Mouse (Mus musculus): Measurements from ENCODE around the gene Myo18a. TPM values are rescaled to one million over a fixed set of nuclear protein-coding genes. Genes with fewer than 3 reads are reported as not detected.

Gene Myo18a
- polyA plus RNA-seq, 1 experiment from 2014 or later = 96.7 TPM

DNA sequence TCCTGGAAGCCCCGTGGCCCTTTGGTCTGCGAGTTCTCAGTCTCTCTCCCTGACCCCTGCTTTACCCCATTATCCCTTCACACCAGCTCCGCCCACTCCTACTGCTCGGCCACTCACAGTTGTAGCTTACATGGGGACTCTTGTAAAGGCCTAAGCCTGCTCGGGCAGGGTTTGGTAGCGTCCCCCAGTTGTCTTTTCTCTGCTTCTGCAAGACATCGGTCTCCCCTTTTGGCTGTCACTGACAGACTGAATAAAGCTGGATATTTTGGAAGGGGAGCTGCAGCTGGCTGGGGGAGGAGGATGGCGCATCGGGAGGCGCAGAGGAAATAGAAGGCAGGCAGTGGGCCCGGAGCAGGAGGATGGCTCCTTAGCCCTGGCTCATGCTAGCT is 113.7 kb downstream of the Myo18a start:
- Histone ChIP-seq H3K9ac (ENCODE audit: low read depth, low read length) (peak overlapping the region; percentile 23), H3K27ac (ENCODE audit: low read depth, low read length) (peak overlapping the region; percentile 86), H3K4me3 (ENCODE audit: low read depth, low read length) (no peak overlapping the region), H3K4me2 (peak overlapping the region; percentile 54), H3K36me3 (ENCODE audit: control insufficient read depth, insufficient read depth, low read length) (no peaks in the 10 kb centered on the region), H3K9me3 (replicated peaks; ENCODE audit: control insufficient read depth, low read length) (no peaks in the 10 kb centered on the region), H3K27me3 (ENCODE audit: control insufficient read depth, insufficient read depth, low read length) (no peaks in the 10 kb centered on the region), H3K4me1 (ENCODE audit: control insufficient read depth, insufficient read depth, low read length) (peaks cover 34% of the 10 kb centered on the region)
- ATAC-seq (replicated peaks; ENCODE audit: insufficient number of reproducible peaks, low FRiP score, low TSS enrichment) = peak; percentile 58; the same call in 1 of the 2 replicates
- 38% methylated on average over 11 of the region's 11 CpGs for WGBS (ENCODE audit: insufficient replicate concordance)

DNA sequence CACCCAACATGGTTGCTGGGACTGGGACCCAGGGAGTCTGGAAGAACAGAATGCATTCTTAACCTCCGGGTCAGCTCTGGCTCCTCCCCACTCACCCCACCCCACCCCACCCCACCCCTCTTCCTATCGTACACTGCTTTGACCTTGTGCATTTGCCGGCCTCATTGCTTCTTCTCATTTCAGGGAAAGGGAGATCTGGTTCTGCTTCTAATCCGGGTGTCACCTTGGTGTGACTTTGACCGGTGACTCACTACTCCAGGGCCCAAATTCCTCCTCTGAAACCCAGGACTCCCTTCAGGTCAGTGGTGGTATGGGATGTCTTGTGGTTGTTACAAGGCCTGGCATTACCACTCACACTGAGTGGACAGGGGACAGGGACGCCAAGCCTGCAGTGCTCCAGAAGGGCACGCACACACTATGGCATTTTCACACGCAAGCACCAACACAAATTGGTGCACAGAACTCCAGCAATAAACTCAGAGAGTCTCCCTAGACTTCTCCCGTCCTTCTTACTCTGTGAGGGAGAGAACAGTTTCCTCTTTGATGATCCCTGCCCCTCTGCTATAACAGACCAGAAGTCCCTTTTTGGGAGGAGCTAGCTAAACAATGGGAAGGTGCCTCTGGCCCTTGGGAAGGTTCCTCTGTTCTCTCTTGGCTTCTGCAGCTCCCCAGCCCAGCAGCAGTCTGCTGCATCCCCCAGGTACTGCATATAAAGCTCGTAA is 121.6 kb downstream of the Myo18a start:
- Histone ChIP-seq H3K36me3 (ENCODE audit: control insufficient read depth, insufficient read depth, low read length) (no peaks in the 10 kb centered on the region), H3K4me2 (peak overlapping the region; percentile 42), H3K4me1 (ENCODE audit: control insufficient read depth, insufficient read depth, low read length) (peaks cover 36% of the 10 kb centered on the region), H3K27ac (ENCODE audit: low read depth, low read length) (peak overlapping the region; percentile 77), H3K27me3 (ENCODE audit: control insufficient read depth, insufficient read depth, low read length) (no peaks in the 10 kb centered on the region), H3K9ac (ENCODE audit: low read depth, low read length) (peak overlapping the region; percentile 29; the same call in 1 of the 2 replicates), H3K4me3 (ENCODE audit: low read depth, low read length) (peak overlapping the region; percentile 6; the same call in 1 of the 2 replicates), H3K9me3 (replicated peaks; ENCODE audit: control insufficient read depth, low read length) (no peaks in the 10 kb centered on the region)
- ATAC-seq (replicated peaks; ENCODE audit: insufficient number of reproducible peaks, low FRiP score, low TSS enrichment) = peak; percentile 47
- 33% methylated on average over 10 of the region's 10 CpGs for WGBS (ENCODE audit: insufficient replicate concordance)

DNA sequence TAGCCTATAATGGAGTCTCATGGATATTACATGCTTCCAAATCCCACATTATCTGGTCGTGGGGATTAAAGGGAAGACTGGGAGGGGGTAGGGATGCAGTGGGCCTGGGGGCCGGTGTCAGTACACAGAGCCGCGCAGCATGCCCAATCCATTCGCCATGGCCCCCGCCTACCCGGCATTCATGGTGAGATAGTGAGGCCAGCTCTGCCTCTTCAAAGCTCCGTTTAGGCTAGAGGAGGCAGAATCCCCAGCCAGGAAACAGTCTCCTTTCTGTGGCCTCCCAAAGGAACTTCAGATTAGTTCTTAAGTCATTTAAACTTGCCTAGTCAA is 122.2 kb downstream of the Myo18a start:
- peak overlapping the region; percentile 6; the same call in 1 of the 2 replicates for H3K4me3 ChIP-seq (ENCODE audit: low read depth, low read length)

DNA sequence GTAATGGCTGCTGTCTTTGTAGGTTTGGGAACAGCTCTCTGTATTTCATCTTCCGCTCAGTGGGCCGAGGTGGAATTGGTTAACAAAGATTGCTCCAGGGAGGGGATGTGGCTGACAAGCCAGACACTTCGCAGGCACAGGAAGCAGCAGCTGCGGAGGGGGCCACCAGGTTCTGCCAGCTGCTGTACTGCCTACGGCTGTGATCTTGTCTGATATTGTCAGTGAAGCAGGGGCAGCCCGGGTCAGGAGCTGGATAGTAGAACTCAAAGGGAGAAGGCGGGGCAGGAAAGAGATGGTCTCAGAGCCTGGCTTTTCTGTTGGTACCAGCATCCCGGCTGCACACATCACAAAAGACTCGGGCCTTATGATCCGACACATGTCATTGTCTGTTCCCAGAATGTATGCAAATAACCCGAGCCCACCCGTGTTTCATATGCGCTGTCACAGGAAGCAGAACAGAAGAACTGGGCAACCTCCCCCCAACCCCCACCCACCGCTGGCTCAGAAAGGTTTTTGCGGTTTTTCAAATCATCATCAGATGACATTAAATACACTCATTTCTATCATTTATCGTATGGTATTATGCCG is 124.4 kb downstream of the Myo18a start:
- Histone ChIP-seq H3K9ac (ENCODE audit: low read depth, low read length) (no peak overlapping the region), H3K4me1 (ENCODE audit: control insufficient read depth, insufficient read depth, low read length) (peaks cover 36% of the 10 kb centered on the region), H3K36me3 (ENCODE audit: control insufficient read depth, insufficient read depth, low read length) (no peaks in the 10 kb centered on the region), H3K27me3 (ENCODE audit: control insufficient read depth, insufficient read depth, low read length) (no peaks in the 10 kb centered on the region), H3K4me3 (ENCODE audit: low read depth, low read length) (no peak overlapping the region), H3K4me2 (peak overlapping the region; percentile 46), H3K27ac (ENCODE audit: low read depth, low read length) (peak overlapping the region; percentile 41; the same call in 1 of the 2 replicates), H3K9me3 (replicated peaks; ENCODE audit: control insufficient read depth, low read length) (no peaks in the 10 kb centered on the region)
- WGBS (ENCODE audit: insufficient replicate concordance) = 41% methylated on average over 17 of the region's 17 CpGs
- ATAC-seq (replicated peaks; ENCODE audit: insufficient number of reproducible peaks, low FRiP score, low TSS enrichment) = no peak; the same call in 1 of the 2 replicates

More for the DNA sequence above, 122.2 kb downstream of the Myo18a start:
- Histone ChIP-seq H3K4me1 (ENCODE audit: control insufficient read depth, insufficient read depth, low read length) (peaks cover 36% of the 10 kb centered on the region), H3K4me2 (peak overlapping the region; percentile 42), H3K36me3 (ENCODE audit: control insufficient read depth, insufficient read depth, low read length) (no peaks in the 10 kb centered on the region), H3K27ac (ENCODE audit: low read depth, low read length) (peak overlapping the region; percentile 77), H3K9me3 (replicated peaks; ENCODE audit: control insufficient read depth, low read length) (no peaks in the 10 kb centered on the region), H3K27me3 (ENCODE audit: control insufficient read depth, insufficient read depth, low read length) (no peaks in the 10 kb centered on the region), H3K9ac (ENCODE audit: low read depth, low read length) (peak overlapping the region; percentile 34; the same call in 1 of the 2 replicates)
- ATAC-seq (replicated peaks; ENCODE audit: insufficient number of reproducible peaks, low FRiP score, low TSS enrichment) = no peak
- whole genome bisulfite sequencing (ENCODE audit: insufficient replicate concordance) = 37% methylated on average over 8 of the region's 8 CpGs

DNA sequence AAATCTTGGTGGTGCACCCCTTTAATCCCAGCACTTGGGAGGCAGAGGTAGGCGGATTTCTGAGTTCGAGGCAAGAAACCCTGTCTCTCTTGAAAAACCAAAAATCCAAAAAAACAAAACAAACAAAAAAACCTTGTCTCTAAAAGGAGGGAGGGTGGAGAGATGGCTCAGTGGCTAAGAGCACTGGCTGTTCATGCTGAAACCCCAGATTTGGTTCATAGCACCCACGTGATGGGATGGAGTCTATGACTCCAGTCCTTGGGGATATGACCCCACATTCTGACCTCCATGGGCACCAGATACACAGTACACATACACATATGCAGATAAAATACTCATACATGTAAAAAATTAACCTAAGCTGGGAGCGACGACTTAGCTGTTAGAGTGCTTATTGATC is 125.8 kb downstream of the Myo18a start:
- WGBS (ENCODE audit: insufficient replicate concordance) = 82% methylated on average over 5 of the region's 5 CpGs
- H3K4me2 ChIP-seq = no peak overlapping the region
- peaks cover 50% of the 10 kb centered on the region for H3K4me1 ChIP-seq (ENCODE audit: control insufficient read depth, insufficient read depth, low read length)
- H3K9me3 ChIP-seq (replicated peaks; ENCODE audit: control insufficient read depth, low read length) = no peaks in the 10 kb centered on the region
- no peaks in the 10 kb centered on the region for H3K36me3 ChIP-seq (ENCODE audit: control insufficient read depth, insufficient read depth, low read length)
- ATAC-seq (replicated peaks; ENCODE audit: insufficient number of reproducible peaks, low FRiP score, low TSS enrichment) = no peak
- H3K27me3 ChIP-seq (ENCODE audit: control insufficient read depth, insufficient read depth, low read length) = no peaks in the 10 kb centered on the region
- H3K9ac ChIP-seq (ENCODE audit: low read depth, low read length) = no peak overlapping the region
- H3K4me3 ChIP-seq (ENCODE audit: low read depth, low read length) = no peak overlapping the region
- H3K27ac ChIP-seq (ENCODE audit: low read depth, low read length) = no peak overlapping the region

DNA sequence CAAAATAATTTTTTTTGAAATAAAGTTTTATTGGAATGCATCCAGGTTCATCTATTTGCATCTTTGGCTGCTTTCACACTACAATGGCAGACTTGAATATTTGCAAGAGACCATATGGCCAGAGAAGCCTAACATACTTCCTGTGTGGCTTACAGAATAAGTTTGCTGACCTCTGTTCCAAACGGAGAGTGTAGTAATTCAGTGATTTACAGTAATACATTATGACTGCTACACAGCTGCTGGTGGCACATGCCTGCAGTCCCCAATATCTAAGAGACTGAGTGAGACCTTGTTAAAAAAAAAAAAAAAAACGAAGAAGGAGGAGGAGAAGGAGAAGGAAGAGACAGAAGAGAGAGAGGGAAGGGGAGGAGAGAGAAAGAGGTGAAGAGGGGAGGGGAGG is 126.4 kb downstream of the Myo18a start:
- no peaks in the 10 kb centered on the region for H3K9me3 ChIP-seq (replicated peaks; ENCODE audit: control insufficient read depth, low read length)
- H3K4me3 ChIP-seq (ENCODE audit: low read depth, low read length) = no peak overlapping the region
- H3K27me3 ChIP-seq (ENCODE audit: control insufficient read depth, insufficient read depth, low read length) = no peaks in the 10 kb centered on the region
- H3K36me3 ChIP-seq (ENCODE audit: control insufficient read depth, insufficient read depth, low read length) = no peaks in the 10 kb centered on the region
- WGBS (ENCODE audit: insufficient replicate concordance) = 44% methylated on average over 1 of the region's 2 CpGs
- no peak for ATAC-seq (replicated peaks; ENCODE audit: insufficient number of reproducible peaks, low FRiP score, low TSS enrichment)
- H3K9ac ChIP-seq (ENCODE audit: low read depth, low read length) = no peak overlapping the region
- H3K4me1 ChIP-seq (ENCODE audit: control insufficient read depth, insufficient read depth, low read length) = peaks cover 50% of the 10 kb centered on the region
- H3K4me2 ChIP-seq = no peak overlapping the region
- no peak overlapping the region for H3K27ac ChIP-seq (ENCODE audit: low read depth, low read length)

DNA sequence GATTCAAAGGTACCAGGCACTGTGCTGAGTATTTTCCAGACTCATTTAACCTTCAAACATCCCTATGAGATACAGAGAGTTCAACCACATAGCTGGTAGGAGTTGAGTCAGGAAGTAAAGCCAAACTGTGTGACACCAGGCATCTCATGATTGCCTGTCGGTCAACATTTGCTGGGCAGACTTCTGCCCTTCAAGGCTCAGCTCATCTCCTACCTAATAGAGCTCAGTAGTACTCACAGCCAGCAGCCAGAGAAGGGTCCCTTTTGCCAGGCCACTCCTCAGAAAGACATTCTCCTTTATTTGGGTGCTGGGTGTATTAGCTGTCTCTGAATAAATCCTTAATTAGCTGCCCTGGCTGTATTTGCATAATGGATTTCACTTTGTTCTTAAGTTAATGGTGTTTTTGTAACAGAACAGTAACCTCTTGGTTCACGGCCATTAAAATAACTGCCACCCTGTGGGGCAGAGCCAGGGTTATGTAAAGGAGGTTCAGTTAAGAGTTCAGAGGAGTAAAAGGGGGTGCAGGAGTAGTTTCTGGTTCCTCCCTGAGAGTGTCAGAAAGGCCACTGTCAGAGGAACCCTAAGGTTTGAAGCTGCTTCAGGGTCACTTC is 127.7 kb downstream of the Myo18a start:
- no peaks in the 10 kb centered on the region for H3K9me3 ChIP-seq (replicated peaks; ENCODE audit: control insufficient read depth, low read length)
- WGBS (ENCODE audit: insufficient replicate concordance) = 62% methylated on average over 2 of the region's 2 CpGs
- ATAC-seq (replicated peaks; ENCODE audit: insufficient number of reproducible peaks, low FRiP score, low TSS enrichment) = no peak
- H3K27me3 ChIP-seq (ENCODE audit: control insufficient read depth, insufficient read depth, low read length) = no peaks in the 10 kb centered on the region
- no peak overlapping the region for H3K9ac ChIP-seq (ENCODE audit: low read depth, low read length)
- no peak overlapping the region for H3K4me3 ChIP-seq (ENCODE audit: low read depth, low read length)
- H3K36me3 ChIP-seq (ENCODE audit: control insufficient read depth, insufficient read depth, low read length) = no peaks in the 10 kb centered on the region
- no peak overlapping the region for H3K27ac ChIP-seq (ENCODE audit: low read depth, low read length)
- peaks cover 37% of the 10 kb centered on the region for H3K4me1 ChIP-seq (ENCODE audit: control insufficient read depth, insufficient read depth, low read length)
- no peak overlapping the region for H3K4me2 ChIP-seq

DNA sequence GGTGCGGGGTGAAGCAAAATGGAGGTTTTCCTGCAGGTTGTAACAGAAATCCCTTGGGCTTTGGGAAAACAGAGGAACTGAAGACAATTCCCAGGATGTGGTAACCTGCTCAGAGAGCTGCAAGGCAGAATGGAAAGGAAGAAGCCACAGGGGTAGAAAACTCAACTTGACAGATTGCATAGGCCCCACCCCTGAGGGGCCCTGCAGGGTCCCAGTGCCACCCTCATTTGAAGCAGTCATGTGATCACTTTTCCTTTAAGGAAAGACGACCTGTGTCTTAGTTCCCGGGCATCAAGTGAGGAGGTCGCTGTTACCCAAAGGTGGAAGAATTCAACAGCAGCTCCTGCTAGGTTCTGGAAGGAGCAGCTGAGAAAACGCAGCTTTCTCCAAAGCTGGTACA is 129.8 kb downstream of the Myo18a start:
- 13% methylated on average over 5 of the region's 5 CpGs for WGBS (ENCODE audit: insufficient replicate concordance)

More for the DNA sequence above, 129.8 kb downstream of the Myo18a start:
- Histone ChIP-seq H3K9me3 (replicated peaks; ENCODE audit: control insufficient read depth, low read length) (no peaks in the 10 kb centered on the region), H3K9ac (ENCODE audit: low read depth, low read length) (no peak overlapping the region), H3K27ac (ENCODE audit: low read depth, low read length) (no peak overlapping the region), H3K27me3 (ENCODE audit: control insufficient read depth, insufficient read depth, low read length) (peaks cover 16% of the 10 kb centered on the region), H3K36me3 (ENCODE audit: control insufficient read depth, insufficient read depth, low read length) (no peaks in the 10 kb centered on the region), H3K4me3 (ENCODE audit: low read depth, low read length) (no peak overlapping the region), H3K4me1 (ENCODE audit: control insufficient read depth, insufficient read depth, low read length) (peaks cover 24% of the 10 kb centered on the region), H3K4me2 (no peak overlapping the region)
- no peak for ATAC-seq (replicated peaks; ENCODE audit: insufficient number of reproducible peaks, low FRiP score, low TSS enrichment)

Data from heart, embryonic 11.5 days (tissue).